Comparison of ENCODE assay signal across 8 mouse cellular contexts in genomic region chr7:67700846-67701245, GRCm38 (mm10). TPM values are rescaled to one million over a fixed set of nuclear protein-coding genes. Genes with fewer than 3 reads are reported as not detected.
DNase-seq lines count a peak whose midpoint lies in the region; ATAC-seq lines count a peak whose summit lies in the region.

No protein-coding gene starts in this region.

- peaks cover 10% of the 10 kb centered on the region for H3K36me3 ChIP-seq in heart, embryonic 12.5 days
- H3K36me3 ChIP-seq in limb, embryonic 11.5 days (ENCODE audit: control insufficient read depth, insufficient read depth, low read length), result 0 out of 2 replicates have a peak, but pooled peaks cover 3% of the 10 kb centered on the region

- peaks cover 35% of the 10 kb centered on the region for H3K4me1 ChIP-seq in heart, embryonic 12.5 days (replicated peaks)
- no peaks in the 10 kb centered on the region for H3K4me1 ChIP-seq in limb, embryonic 11.5 days (ENCODE audit: control insufficient read depth, insufficient read depth, low read length)

- DNase-seq in cerebellum, adult 9-10 months, result peak; percentile 8
- no peak for DNase-seq in cerebellum, adult 8-10 months
- DNase-seq in 3T3-L1 (ENCODE audit: low read depth, low spot score), result peak; percentile 32
- DNase-seq in c-Kit-negative CD71-positive TER-119-positive erythroid progenitor cells, embryonic 14.5 days (ENCODE audit: low read depth, low spot score), result peak; percentile 1
- peak; percentile 38 for DNase-seq in limb, embryonic 11.5 days (ENCODE audit: low spot score)
- DNase-seq in naive thymus-derived CD4-positive, alpha-beta T cell, adult 2 months (ENCODE audit: low read depth), result peak; percentile 41
- DNase-seq in frontal cortex, postnatal 14 days (ENCODE audit: low spot score in 2 of 2), result no peak

- no peaks in the 10 kb centered on the region for H3K27me3 ChIP-seq in heart, embryonic 12.5 days (replicated peaks)
- no peaks in the 10 kb centered on the region for H3K27me3 ChIP-seq in limb, embryonic 11.5 days (ENCODE audit: control insufficient read depth, insufficient read depth, low read length)

- 0 out of 2 replicates have a peak overlapping the region, but pooled peaks have one; percentile 10 for H3K27ac ChIP-seq in heart, embryonic 12.5 days (ENCODE audit: poor library complexity, severe bottlenecking)
- no peak overlapping the region for H3K27ac ChIP-seq in limb, embryonic 11.5 days (replicated peaks; ENCODE audit: low read depth, low read length)

- no peak overlapping the region for H3K4me2 ChIP-seq in heart, embryonic 12.5 days
- no peak overlapping the region for H3K4me2 ChIP-seq in limb, embryonic 11.5 days (ENCODE audit: low read depth, severe bottlenecking)

- H3K4me3 ChIP-seq in heart, embryonic 12.5 days, result no peak overlapping the region
- H3K4me3 ChIP-seq in limb, embryonic 11.5 days (ENCODE audit: low read depth, low read length), result no peak overlapping the region

- H3K9me3 ChIP-seq in heart, embryonic 12.5 days (replicated peaks), result no peaks in the 10 kb centered on the region
- H3K9me3 ChIP-seq in limb, embryonic 11.5 days (ENCODE audit: control insufficient read depth, low read length), result no peaks in the 10 kb centered on the region

- H3K9ac ChIP-seq in heart, embryonic 12.5 days, result no peak overlapping the region
- no peak overlapping the region for H3K9ac ChIP-seq in limb, embryonic 11.5 days (ENCODE audit: low read length)

- ATAC-seq in heart, embryonic 12.5 days (ENCODE audit: insufficient number of reproducible peaks, low FRiP score), result no peak
- ATAC-seq in limb, embryonic 11.5 days (ENCODE audit: insufficient number of reproducible peaks, low FRiP score, low TSS enrichment, low read depth), result no peak

RNA-seq across cellular contexts. Expression of gene Ttc23, which starts 53.6 kb away (rescaled TPM):
- polyA plus RNA-seq in heart, embryonic 12.5 days (2016; fragmentation: Nextera tagmentation; extraction: Ambion mirVana), result 19.2 and 20.6 TPM in 2 replicates
- polyA plus RNA-seq in limb, embryonic 11.5 days (2014; fragmentation: Nextera tagmentation; extraction: Ambion mirVana), result 64.9 and 70.7 TPM in 2 replicates

RNA-seq across cellular contexts. Expression of gene Lrrc28, which starts 55.8 kb away (rescaled TPM):
- polyA plus RNA-seq in heart, embryonic 12.5 days (2016; fragmentation: Nextera tagmentation; extraction: Ambion mirVana), result 10.3 and 14.9 TPM in 2 replicates
- polyA plus RNA-seq in limb, embryonic 11.5 days (2014; fragmentation: Nextera tagmentation; extraction: Ambion mirVana), result 20.9 and 26.2 TPM in 2 replicates

RNA-seq across cellular contexts. Expression of gene Synm, which starts 58.7 kb away (rescaled TPM):
- polyA plus RNA-seq in heart, embryonic 12.5 days (2016; fragmentation: Nextera tagmentation; extraction: Ambion mirVana), result 6.6 and 6.7 TPM in 2 replicates
- polyA plus RNA-seq in limb, embryonic 11.5 days (2014; fragmentation: Nextera tagmentation; extraction: Ambion mirVana), result 0.79 and 0.88 TPM in 2 replicates

Comparison
In these comparisons a context has a peak if more than half of its experiments do, and no peak if none do; other contexts are left out.
1. DNase-seq: peak in cerebellum, adult 9-10 months (single experiment), 3T3-L1 (single experiment), c-Kit-negative CD71-positive TER-119-positive erythroid progenitor cells, embryonic 14.5 days (single experiment), limb, embryonic 11.5 days (single experiment) and naive thymus-derived CD4-positive, alpha-beta T cell, adult 2 months (single experiment); none in cerebellum, adult 8-10 months (single experiment) and frontal cortex, postnatal 14 days (0 of 2).